In genomic region chr15:99125711-99126080, GRCm38 (mm10) we compare ENCODE assay signal across 9 mouse cellular contexts. TPM values are rescaled to one million over a fixed set of nuclear protein-coding genes. Genes with fewer than 3 reads are reported as not detected.
DNase-seq lines count a peak whose midpoint lies in the region; ATAC-seq lines count a peak whose summit lies in the region.
"Had no signal": no experiment of that assay in that cellular context is flagged by ENCODE, and none has a peak within 500 bp of the region (broad histone marks: within the 10 kb centered on the region; RNA-seq: fewer than 3 reads in every experiment).

Spats2 (plus strand) TSS chr15:99125916.

- peak within 1 kb of the TSS; percentile 92 for H3K9ac ChIP-seq in embryonic facial prominence, embryonic 15.5 days
- H3K9ac ChIP-seq in midbrain, embryonic 16.5 days (ENCODE audit: low read depth, low read length): peak within 1 kb of the TSS; percentile 88

- H3K4me2 ChIP-seq in embryonic facial prominence, embryonic 15.5 days (replicated peaks): peak within 1 kb of the TSS; percentile 84
- peak within 1 kb of the TSS; percentile 83 for H3K4me2 ChIP-seq in midbrain, embryonic 16.5 days (ENCODE audit: low read length)

- no peak for DNase-seq in heart, embryonic 10.5 days (ENCODE audit: low spot score)
- no peak for DNase-seq in heart, adult 9 months (ENCODE audit: low spot score in 2 of 2)
- DNase-seq in CD4-positive helper T cell, adult 2 months (ENCODE audit: low read depth, low spot score): peak; percentile 9
- no peak for DNase-seq in layer of hippocampus, postnatal 10 days (ENCODE audit: low spot score in 2 of 2)
- DNase-seq in cerebellum, postnatal 25 days: no peak
- DNase-seq in thymus, postnatal 36 days: no peak

- H3K27ac ChIP-seq in heart, embryonic 10.5 days: peak within 1 kb of the TSS; percentile 99
- H3K27ac ChIP-seq in embryonic facial prominence, embryonic 15.5 days (replicated peaks): peak within 1 kb of the TSS; percentile 93
- H3K27ac ChIP-seq in midbrain, embryonic 16.5 days (ENCODE audit: low read length): peak within 1 kb of the TSS; percentile 86

- ATAC-seq in embryonic facial prominence, embryonic 15.5 days (ENCODE audit: insufficient number of reproducible peaks, low FRiP score, low TSS enrichment, low read depth): no peak; the same call in 1 of the 2 replicates
- ATAC-seq in midbrain, embryonic 16.5 days: 0 out of 2 replicates have a peak, but pooled peaks have one; percentile 2

- no peaks in the 10 kb centered on the region for H3K9me3 ChIP-seq in heart, embryonic 10.5 days
- H3K9me3 ChIP-seq in embryonic facial prominence, embryonic 15.5 days (replicated peaks): no peaks in the 10 kb centered on the region
- H3K9me3 ChIP-seq in midbrain, embryonic 16.5 days (replicated peaks; ENCODE audit: control insufficient read depth, low read length, poor library complexity, severe bottlenecking): no peaks in the 10 kb centered on the region

- H3K4me1 ChIP-seq in heart, embryonic 10.5 days: peaks cover 32% of the 10 kb centered on the region
- H3K4me1 ChIP-seq in embryonic facial prominence, embryonic 15.5 days: peaks cover 25% of the 10 kb centered on the region
- peaks cover 20% of the 10 kb centered on the region for H3K4me1 ChIP-seq in midbrain, embryonic 16.5 days (ENCODE audit: control insufficient read depth, insufficient read depth, low read length)

- WGBS in heart, embryonic 10.5 days: 1% methylated on average over 12 of the region's 12 CpGs
- WGBS in embryonic facial prominence, embryonic 15.5 days: 1% methylated on average over 12 of the region's 12 CpGs
- 2% methylated on average over 12 of the region's 12 CpGs for WGBS in midbrain, embryonic 16.5 days

- H3K36me3 ChIP-seq in heart, embryonic 10.5 days: 0 out of 2 replicates have a peak, but pooled peaks cover 3% of the 10 kb centered on the region
- H3K36me3 ChIP-seq in embryonic facial prominence, embryonic 15.5 days: no peaks in the 10 kb centered on the region
- H3K36me3 ChIP-seq in midbrain, embryonic 16.5 days (ENCODE audit: control insufficient read depth, insufficient read depth, low read length): no peaks in the 10 kb centered on the region
- H3K36me3 ChIP-seq: G1E had no signal

- H3K4me3 ChIP-seq in heart, embryonic 10.5 days: peak within 1 kb of the TSS; percentile 89
- H3K4me3 ChIP-seq in embryonic facial prominence, embryonic 15.5 days (replicated peaks): peak within 1 kb of the TSS; percentile 79
- peak within 1 kb of the TSS; percentile 62 for H3K4me3 ChIP-seq in midbrain, embryonic 16.5 days (ENCODE audit: low read depth, low read length)

- H3K27me3 ChIP-seq in heart, embryonic 10.5 days (ENCODE audit: insufficient read depth, poor library complexity, severe bottlenecking): no peaks in the 10 kb centered on the region
- H3K27me3 ChIP-seq in embryonic facial prominence, embryonic 15.5 days: no peaks in the 10 kb centered on the region
- H3K27me3 ChIP-seq in midbrain, embryonic 16.5 days (ENCODE audit: control insufficient read depth, insufficient read depth, low read depth, low read length): no peaks in the 10 kb centered on the region

RNA-seq across cellular contexts. Expression of gene Spats2, which starts in this region (rescaled TPM):
- polyA plus RNA-seq in heart, embryonic 10.5 days (2016; fragmentation: Nextera tagmentation; extraction: Ambion mirVana): 42.1 and 58.5 TPM in 2 replicates
- 36.7 and 37.0 TPM in 2 replicates for polyA plus RNA-seq in embryonic facial prominence, embryonic 15.5 days (2015; fragmentation: Nextera tagmentation; extraction: Ambion mirVana)
- total RNA-seq in layer of hippocampus, postnatal 10 days (2021): 10 to 100 TPM; 32.3 to 35.1 TPM
- polyA plus RNA-seq in midbrain, embryonic 16.5 days (2015; fragmentation: Nextera tagmentation; extraction: Ambion mirVana): 28.0 and 32.2 TPM in 2 replicates
- polyA plus RNA-seq: G1E had no signal
